Mouse (Mus musculus) CD4-positive, CD25-positive, alpha-beta regulatory T cell, adult 2 months (primary cell): ENCODE data around the gene Mast4.

Experiments
- DNase-seq: peaks from one replicate; pipeline ENCODE4 v3.0.0-alpha.2; 2012; ENCODE audit warnings: low read depth, low spot score

Gene Mast4

GRCm38 (mm10) chr13:102894287-102895234 is 439.7 kb downstream of the Mast4 start:
- no peak for DNase-seq

GRCm38 (mm10) chr13:102892783-102893182 is 441.5 kb downstream of the Mast4 start:
- no peak for DNase-seq

- DNase-seq: no peak
Observed at GRCm38 (mm10) chr13:102889989-102890388, 444.3 kb downstream of the Mast4 start.

GRCm38 (mm10) chr13:102889537-102889936 is 444.8 kb downstream of the Mast4 start:
- no peak for DNase-seq

- no peak for DNase-seq
Observed at GRCm38 (mm10) chr13:102888895-102889490, 445.3 kb downstream of the Mast4 start.

GRCm38 (mm10) chr13:102888211-102888610 is 446.1 kb downstream of the Mast4 start:
- no peak for DNase-seq

GRCm38 (mm10) chr13:102887534-102887933 is 446.8 kb downstream of the Mast4 start:
- no peak for DNase-seq

GRCm38 (mm10) chr13:102886788-102887187 is 447.5 kb downstream of the Mast4 start:
- no peak for DNase-seq

GRCm38 (mm10) chr13:102886147-102886546 is 448.1 kb downstream of the Mast4 start:
- DNase-seq: no peak

- no peak for DNase-seq
Observed at GRCm38 (mm10) chr13:102880381-102881076, 453.8 kb downstream of the Mast4 start.

GRCm38 (mm10) chr13:102878631-102879030 is 455.7 kb downstream of the Mast4 start:
- no peak for DNase-seq

GRCm38 (mm10) chr13:102877766-102878325 is 456.5 kb downstream of the Mast4 start:
- DNase-seq: no peak

GRCm38 (mm10) chr13:102877154-102877553 is 457.1 kb downstream of the Mast4 start:
- no peak for DNase-seq

- no peak for DNase-seq
Observed at GRCm38 (mm10) chr13:102875520-102875919, 458.8 kb downstream of the Mast4 start.

- DNase-seq: no peak
Observed at GRCm38 (mm10) chr13:102875144-102875476, 459.2 kb downstream of the Mast4 start.

- DNase-seq: no peak
Observed at GRCm38 (mm10) chr13:102874465-102875143, 459.7 kb downstream of the Mast4 start.

- no peak for DNase-seq
Observed at GRCm38 (mm10) chr13:102873412-102874016, 460.8 kb downstream of the Mast4 start.

GRCm38 (mm10) chr13:102871380-102872104 is 462.8 kb downstream of the Mast4 start:
- no peak for DNase-seq

- no peak for DNase-seq
Observed at GRCm38 (mm10) chr13:102869541-102869940, 464.8 kb downstream of the Mast4 start.

- DNase-seq: no peak
Observed at GRCm38 (mm10) chr13:102866816-102867215, 467.5 kb downstream of the Mast4 start.
